Mouse (Mus musculus): ENCODE measurements around the gene Mtmr6.

DNA sequence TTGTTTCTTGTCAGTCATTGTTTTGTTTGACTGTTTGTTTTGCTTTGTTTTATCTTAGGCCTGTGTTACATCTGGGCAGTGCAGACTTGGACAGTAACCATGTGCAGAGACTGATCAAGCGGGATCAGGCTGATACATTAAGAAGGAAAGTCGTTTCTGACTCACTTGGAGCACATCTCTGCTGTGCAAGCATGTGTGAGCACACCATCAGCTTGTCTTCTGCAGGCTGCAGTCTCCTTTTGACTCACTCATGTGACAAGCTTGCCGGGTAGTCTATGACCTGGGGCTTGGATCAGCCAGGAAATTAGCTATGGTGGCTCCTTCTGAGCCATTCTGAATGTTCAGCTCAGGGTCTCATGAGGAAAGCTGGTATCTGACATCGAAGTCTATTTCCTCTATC is 75.5 kb downstream of the Mtmr6 start:
- TF ChIP-seq CTCF (IDR thresholded peaks at IDR 0.05; ENCODE audit: control insufficient read depth, insufficient read depth, low read length) (no peak), POLR2A (IDR thresholded peaks at IDR 0.05; ENCODE audit: borderline replicate concordance, control insufficient read depth, low read depth, low read length) (no peak)
